Mouse (Mus musculus): ENCODE measurements around the gene Cntn3. TPM values are rescaled to one million over a fixed set of nuclear protein-coding genes. Genes with fewer than 3 reads are reported as not detected.

Gene Cntn3
- polyA plus RNA-seq, 1 experiment, result 12.2 TPM

GRCm38 (mm10) chr6:102563431-102563830, 9.5 kb downstream of the Cntn3 start:
- peak overlapping the region; percentile 81 for H3K27ac ChIP-seq (ENCODE audit: insufficient read depth, low read length)
- H3K4me3 ChIP-seq (ENCODE audit: insufficient read depth, low read length), result peak overlapping the region; percentile 97
- no peaks in the 10 kb centered on the region for H3K4me1 ChIP-seq (ENCODE audit: control insufficient read depth, insufficient read depth, low read length)
- no peak for TF ChIP-seq CTCF (IDR thresholded peaks at IDR 0.05; ENCODE audit: extremely low read depth, insufficient read depth, low read length)
- no peak for TF ChIP-seq POLR2A (IDR thresholded peaks at IDR 0.05; ENCODE audit: extremely low read depth, insufficient read depth, low read length)

GRCm38 (mm10) chr6:102557521-102557920, 15.4 kb downstream of the Cntn3 start:
- no peak for TF ChIP-seq POLR2A (IDR thresholded peaks at IDR 0.05; ENCODE audit: extremely low read depth, insufficient read depth, low read length)
- no peak for TF ChIP-seq CTCF (IDR thresholded peaks at IDR 0.05; ENCODE audit: extremely low read depth, insufficient read depth, low read length)
- Histone ChIP-seq H3K4me3 (ENCODE audit: insufficient read depth, low read length) (no peak overlapping the region), H3K4me1 (ENCODE audit: control insufficient read depth, insufficient read depth, low read length) (peaks cover 6% of the 10 kb centered on the region), H3K27ac (ENCODE audit: insufficient read depth, low read length) (no peak overlapping the region)

GRCm38 (mm10) chr6:102556497-102556896, 16.4 kb downstream of the Cntn3 start:
- Histone ChIP-seq H3K27ac (ENCODE audit: insufficient read depth, low read length) (peak overlapping the region; percentile 46; the same call in 1 of the 2 replicates), H3K4me1 (ENCODE audit: control insufficient read depth, insufficient read depth, low read length) (peaks cover 6% of the 10 kb centered on the region), H3K4me3 (ENCODE audit: insufficient read depth, low read length) (no peak overlapping the region)
- TF ChIP-seq POLR2A (IDR thresholded peaks at IDR 0.05; ENCODE audit: extremely low read depth, insufficient read depth, low read length) (no peak), CTCF (IDR thresholded peaks at IDR 0.05; ENCODE audit: extremely low read depth, insufficient read depth, low read length) (no peak)

DNA sequence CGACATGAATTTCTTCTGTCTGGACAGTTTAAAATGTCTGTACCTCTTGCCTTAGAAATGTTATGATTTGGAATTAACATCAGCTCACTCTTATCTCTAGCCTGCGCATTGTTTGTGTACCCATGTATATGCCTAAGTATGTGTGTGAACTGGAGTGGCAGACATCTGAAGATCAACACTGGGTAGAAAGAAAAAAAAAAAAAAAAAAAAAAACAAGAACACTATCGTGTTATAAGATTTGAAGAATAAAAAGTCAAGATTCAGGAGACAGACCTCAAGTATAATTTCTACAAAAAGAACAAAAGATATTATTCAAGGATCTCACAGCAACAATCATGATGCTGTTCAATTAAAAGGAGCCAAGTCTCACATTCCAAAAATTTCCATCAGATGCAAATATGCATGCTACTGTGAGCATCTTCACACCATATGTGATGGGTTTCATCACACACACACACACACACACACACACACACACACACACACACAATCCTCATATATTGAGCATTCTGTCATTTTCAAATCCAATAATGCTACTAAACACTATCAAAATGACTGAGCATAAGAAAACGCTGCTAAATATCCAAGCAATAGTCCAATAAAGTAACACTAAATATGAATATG, 17.0 kb downstream of the Cntn3 start:
- peaks cover 6% of the 10 kb centered on the region for H3K4me1 ChIP-seq (ENCODE audit: control insufficient read depth, insufficient read depth, low read length)
- no peak for TF ChIP-seq CTCF (IDR thresholded peaks at IDR 0.05; ENCODE audit: extremely low read depth, insufficient read depth, low read length)
- TF ChIP-seq POLR2A (IDR thresholded peaks at IDR 0.05; ENCODE audit: extremely low read depth, insufficient read depth, low read length), result no peak
- H3K4me3 ChIP-seq (ENCODE audit: insufficient read depth, low read length), result no peak overlapping the region
- no peak overlapping the region for H3K27ac ChIP-seq (ENCODE audit: insufficient read depth, low read length)

DNA sequence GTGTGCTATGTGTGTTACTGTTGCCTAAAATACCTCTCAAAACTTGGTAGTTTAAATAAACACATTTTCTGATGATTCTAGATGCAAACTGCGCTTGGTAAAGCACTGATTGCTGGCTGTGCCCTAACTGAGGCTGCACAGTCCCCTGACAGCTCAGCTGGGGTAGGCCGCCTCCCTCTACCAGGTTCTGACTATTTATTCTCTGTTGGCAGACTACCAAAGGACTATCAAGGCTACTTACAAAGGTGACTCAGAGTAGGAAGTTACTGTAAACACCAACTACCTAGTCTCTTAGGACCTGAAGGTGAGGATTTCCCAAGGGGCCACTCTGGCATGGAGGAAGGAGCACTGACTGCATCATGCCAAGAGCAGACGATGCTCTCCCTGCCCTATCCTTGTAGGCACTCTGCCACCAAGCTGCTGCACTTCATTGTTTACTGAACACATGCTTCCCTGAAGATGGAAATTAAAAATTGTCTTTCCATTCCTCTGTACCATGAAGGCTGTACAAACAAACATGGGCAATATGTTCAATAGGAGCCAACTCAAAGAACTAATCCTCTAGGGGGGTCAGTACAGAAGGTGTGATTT, 17.7 kb downstream of the Cntn3 start:
- TF ChIP-seq CTCF (IDR thresholded peaks at IDR 0.05; ENCODE audit: extremely low read depth, insufficient read depth, low read length) (no peak), POLR2A (IDR thresholded peaks at IDR 0.05; ENCODE audit: extremely low read depth, insufficient read depth, low read length) (no peak)
- peaks cover 6% of the 10 kb centered on the region for H3K4me1 ChIP-seq (ENCODE audit: control insufficient read depth, insufficient read depth, low read length)
- no peak overlapping the region for H3K4me3 ChIP-seq (ENCODE audit: insufficient read depth, low read length)
- H3K27ac ChIP-seq (ENCODE audit: insufficient read depth, low read length), result no peak overlapping the region

DNA sequence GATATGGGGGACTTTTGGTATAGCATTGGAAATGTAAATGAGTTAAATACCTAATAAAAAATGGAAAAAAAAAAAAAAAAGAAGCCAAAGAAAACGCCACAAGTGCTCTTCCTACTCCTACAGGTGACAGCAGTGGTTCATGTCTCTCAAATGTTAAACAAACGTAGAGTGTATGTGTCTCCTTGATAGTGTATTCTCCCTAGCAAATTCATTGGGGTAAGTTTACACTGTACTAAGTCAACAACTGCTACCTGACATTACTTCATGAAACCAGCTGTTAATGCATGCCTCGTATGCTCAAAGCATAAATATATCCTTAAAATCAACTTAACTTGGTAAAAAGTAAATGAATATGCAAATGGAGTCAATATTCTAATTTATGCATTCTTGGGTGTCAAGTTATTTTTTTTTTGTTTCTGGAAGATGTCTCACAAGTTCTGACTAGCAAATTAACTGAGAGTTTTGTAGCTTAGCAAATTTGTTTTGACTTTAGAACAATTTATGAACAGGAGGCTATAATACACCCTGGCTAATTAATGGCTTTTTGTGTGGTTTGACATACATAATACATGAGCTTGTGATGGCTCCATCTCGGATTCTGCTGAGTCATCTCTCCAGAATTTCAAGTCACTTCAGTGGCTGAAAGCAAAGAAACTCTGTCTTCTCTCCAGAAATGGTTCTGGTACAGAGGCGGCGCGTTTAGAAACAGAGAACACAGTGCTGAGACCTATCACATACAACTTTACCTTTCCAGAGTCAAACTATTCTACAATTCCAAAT, 31.1 kb downstream of the Cntn3 start:
- TF ChIP-seq CTCF (IDR thresholded peaks at IDR 0.05; ENCODE audit: extremely low read depth, insufficient read depth, low read length), result no peak
- no peak for TF ChIP-seq POLR2A (IDR thresholded peaks at IDR 0.05; ENCODE audit: extremely low read depth, insufficient read depth, low read length)

DNA sequence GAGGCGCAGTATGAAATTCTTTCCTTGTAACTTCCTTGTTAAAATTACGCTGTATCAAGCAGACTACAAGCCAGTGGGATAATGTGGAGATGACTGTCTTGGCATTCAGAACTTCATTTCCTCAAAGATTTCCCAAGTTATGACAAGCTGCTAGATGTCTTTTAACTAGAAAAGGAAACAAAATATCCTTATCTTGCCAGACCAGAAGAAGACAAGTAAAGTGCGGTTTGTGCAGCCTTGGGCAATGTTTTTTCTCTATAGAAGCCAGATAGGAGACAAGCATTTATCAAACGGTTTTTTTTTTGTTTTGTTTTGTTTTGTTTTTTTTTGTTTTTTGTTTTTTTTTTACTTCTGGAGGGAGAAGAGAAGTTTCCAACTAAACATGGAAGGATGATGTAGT, 37.3 kb downstream of the Cntn3 start:
- Histone ChIP-seq H3K4me1 (ENCODE audit: control insufficient read depth, insufficient read depth, low read length) (no peaks in the 10 kb centered on the region), H3K27ac (ENCODE audit: insufficient read depth, low read length) (no peak overlapping the region), H3K4me3 (ENCODE audit: insufficient read depth, low read length) (no peak overlapping the region)
- TF ChIP-seq POLR2A (IDR thresholded peaks at IDR 0.05; ENCODE audit: extremely low read depth, insufficient read depth, low read length) (no peak), CTCF (IDR thresholded peaks at IDR 0.05; ENCODE audit: extremely low read depth, insufficient read depth, low read length) (no peak)

More for the DNA sequence above, 31.1 kb downstream of the Cntn3 start:
- no peak overlapping the region for H3K27ac ChIP-seq (ENCODE audit: insufficient read depth, low read length)
- no peaks in the 10 kb centered on the region for H3K4me1 ChIP-seq (ENCODE audit: control insufficient read depth, insufficient read depth, low read length)
- no peak overlapping the region for H3K4me3 ChIP-seq (ENCODE audit: insufficient read depth, low read length)

GRCm38 (mm10) chr6:102523037-102523436, 49.9 kb downstream of the Cntn3 start:
- Histone ChIP-seq H3K4me3 (ENCODE audit: insufficient read depth, low read length) (no peak overlapping the region), H3K27ac (ENCODE audit: insufficient read depth, low read length) (no peak overlapping the region), H3K4me1 (ENCODE audit: control insufficient read depth, insufficient read depth, low read length) (no peaks in the 10 kb centered on the region)
- TF ChIP-seq CTCF (IDR thresholded peaks at IDR 0.05; ENCODE audit: extremely low read depth, insufficient read depth, low read length), result no peak
- no peak for TF ChIP-seq POLR2A (IDR thresholded peaks at IDR 0.05; ENCODE audit: extremely low read depth, insufficient read depth, low read length)

DNA sequence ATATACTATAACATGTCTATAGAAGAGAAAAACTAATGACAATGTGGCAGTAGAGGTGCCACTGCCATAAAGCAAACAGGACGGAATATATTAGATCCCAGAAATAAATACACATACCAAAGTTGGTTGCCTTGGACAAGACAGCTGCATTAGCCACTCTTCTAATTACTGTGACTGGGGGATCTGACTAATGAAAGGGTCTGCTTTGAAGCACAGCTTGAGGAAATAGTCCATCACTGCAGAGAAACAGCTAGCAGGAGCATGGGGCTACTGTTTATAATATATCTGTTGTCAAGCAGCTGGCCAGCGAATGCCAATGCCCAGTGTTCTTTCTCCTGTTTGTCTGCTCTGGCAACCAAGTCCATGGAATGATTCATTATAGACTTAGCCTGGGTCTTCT, 51.9 kb downstream of the Cntn3 start:
- H3K27ac ChIP-seq (ENCODE audit: insufficient read depth, low read length), result no peak overlapping the region
- no peak overlapping the region for H3K4me3 ChIP-seq (ENCODE audit: insufficient read depth, low read length)
- no peaks in the 10 kb centered on the region for H3K4me1 ChIP-seq (ENCODE audit: control insufficient read depth, insufficient read depth, low read length)
- TF ChIP-seq POLR2A (IDR thresholded peaks at IDR 0.05; ENCODE audit: extremely low read depth, insufficient read depth, low read length), result no peak
- TF ChIP-seq CTCF (IDR thresholded peaks at IDR 0.05; ENCODE audit: extremely low read depth, insufficient read depth, low read length), result no peak
